Mouse (Mus musculus) gastrocnemius, postnatal 14 days (tissue): ENCODE results near the gene Exosc5. TPM values are rescaled to one million over a fixed set of nuclear protein-coding genes. Genes with fewer than 3 reads are reported as not detected.

Experiments
- DNase-seq: peaks from one replicate; pipeline ENCODE4 v3.0.0; 2021; ENCODE audit warnings: mixed read lengths
- intact Hi-C: fragments of 180-260 bp; cut with DNase I; formaldehyde crosslinking; loops from one replicate; pipeline ENCODE4 v1.15.1; 2025; ENCODE audit warnings: low total_unique reads
- total RNA-seq, 2 experiments: library from RNA; stranded (reverse); gene quantifications; 2 replicates each; pipeline ENCODE4 v1.2.3; 2021

Gene Exosc5
- total RNA-seq, 2 experiments from 2014 or later: 21.3 to 21.6 TPM

DNA sequence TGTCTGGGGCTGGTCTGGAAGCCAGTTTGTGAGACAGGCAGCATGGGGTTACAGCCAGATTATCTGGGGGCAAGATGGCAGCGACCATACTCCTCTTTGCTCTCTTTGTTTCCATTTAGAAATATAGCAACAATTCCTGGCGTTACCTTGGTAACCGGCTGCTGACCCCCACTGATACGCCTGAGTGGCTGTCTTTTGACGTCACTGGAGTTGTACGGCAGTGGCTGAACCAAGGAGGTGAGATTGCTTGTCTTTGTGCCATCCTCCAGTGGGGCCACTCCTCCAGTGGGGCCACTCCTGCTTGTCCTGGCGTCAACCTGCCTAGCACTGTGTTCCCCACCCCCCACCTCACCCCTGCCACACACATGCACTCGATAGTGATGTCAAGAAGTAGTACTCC is 35.1 kb downstream of the Exosc5 start:
- DNase-seq: no peak
- intact Hi-C loops: no loop called here

DNA sequence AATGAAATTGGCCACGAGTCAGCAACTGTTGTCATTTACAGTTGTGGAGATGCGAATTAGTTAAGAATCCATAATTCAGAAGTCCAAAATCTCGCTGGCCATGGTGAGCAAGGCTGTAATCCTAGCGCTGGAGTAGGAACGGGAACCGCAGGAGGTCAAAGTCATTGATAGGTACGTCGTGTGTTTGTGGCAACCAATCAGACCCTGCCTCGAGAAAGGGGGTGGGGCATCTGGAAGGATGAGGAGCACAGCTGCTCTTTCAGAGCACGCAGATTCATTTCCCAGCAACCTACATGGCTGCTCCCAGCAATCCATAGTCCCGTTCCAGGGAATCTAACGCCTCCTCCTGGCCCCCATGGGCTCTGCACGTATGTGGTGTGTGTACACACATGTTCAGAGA is 40.9 kb downstream of the Exosc5 start:
- intact Hi-C loops: no loop called here
- DNase-seq: no peak

DNA sequence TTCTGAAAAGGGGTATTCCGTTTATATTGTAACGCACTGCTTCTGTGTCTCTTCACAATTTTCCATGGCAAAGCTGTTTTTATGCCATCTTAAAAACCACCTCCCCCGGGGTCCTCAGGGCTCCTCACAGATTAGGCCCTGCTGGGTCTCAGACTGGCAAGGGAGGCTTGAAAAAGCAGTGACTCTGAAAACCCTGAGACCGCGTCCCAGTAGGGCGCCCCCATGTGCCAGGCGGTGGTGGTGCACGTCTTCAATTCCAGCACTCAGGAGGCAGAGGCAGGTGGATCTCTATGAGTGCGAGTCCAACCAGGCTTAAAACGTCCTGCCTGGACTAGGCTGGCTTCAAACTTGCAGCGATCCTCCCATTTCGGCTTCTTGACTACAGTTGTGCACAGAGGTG is 41.8 kb downstream of the Exosc5 start:
- intact Hi-C loops: no loop called here
- DNase-seq: no peak

DNA sequence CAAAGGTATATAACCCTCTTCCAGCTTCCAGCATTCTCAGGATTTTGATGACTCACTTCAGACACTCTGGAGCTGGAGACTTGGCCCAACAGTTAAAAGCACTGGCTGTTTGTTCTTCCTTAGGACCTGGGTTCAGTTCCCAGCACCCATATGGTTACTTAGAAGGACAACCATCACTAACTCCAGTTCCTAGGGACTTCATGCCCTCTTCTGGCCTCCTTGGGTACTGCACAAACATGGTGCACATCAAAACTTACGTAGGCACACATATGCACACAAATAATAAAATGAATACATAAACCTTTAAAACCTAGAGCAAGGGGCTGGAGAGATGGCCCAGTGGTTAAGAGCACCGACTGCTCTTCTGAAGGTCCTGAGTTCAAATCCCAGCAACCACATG is 43.4 kb downstream of the Exosc5 start:
- intact Hi-C loops: no loop called here
- no peak for DNase-seq

DNA sequence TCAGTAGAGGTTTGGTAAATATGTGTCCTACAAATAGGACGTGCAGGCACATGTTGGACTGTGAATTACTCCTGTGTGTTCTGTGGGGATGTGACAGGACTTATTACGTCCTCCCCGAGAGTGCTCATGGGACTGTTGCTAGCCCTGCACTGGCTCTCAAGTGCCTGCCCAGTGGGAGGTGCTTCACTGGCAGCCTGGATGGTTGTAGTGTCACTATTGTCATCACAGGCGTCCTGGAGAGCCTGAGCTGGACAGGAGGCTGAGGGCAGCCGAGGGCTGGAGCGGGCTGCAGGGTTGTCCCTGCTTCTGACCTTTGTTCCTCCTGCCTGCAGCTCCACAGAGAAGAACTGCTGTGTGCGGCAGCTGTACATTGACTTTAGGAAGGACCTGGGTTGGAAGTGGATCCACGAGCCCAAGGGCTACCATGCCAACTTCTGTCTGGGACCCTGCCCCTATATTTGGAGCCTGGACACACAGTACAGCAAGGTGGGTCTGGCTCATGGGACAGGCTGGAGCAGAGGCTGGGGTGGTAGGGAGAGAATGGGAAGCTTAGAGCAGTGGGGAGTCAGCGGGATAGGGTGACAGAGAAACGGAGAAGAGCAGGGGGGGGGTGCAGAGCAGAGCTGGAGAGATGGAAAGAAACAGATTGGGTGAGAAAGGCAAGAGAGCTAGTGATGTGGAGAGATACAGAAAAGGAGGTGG is 45.0 kb downstream of the Exosc5 start:
- DNase-seq: peak; percentile 7
- intact Hi-C loops: no loop called here

DNA sequence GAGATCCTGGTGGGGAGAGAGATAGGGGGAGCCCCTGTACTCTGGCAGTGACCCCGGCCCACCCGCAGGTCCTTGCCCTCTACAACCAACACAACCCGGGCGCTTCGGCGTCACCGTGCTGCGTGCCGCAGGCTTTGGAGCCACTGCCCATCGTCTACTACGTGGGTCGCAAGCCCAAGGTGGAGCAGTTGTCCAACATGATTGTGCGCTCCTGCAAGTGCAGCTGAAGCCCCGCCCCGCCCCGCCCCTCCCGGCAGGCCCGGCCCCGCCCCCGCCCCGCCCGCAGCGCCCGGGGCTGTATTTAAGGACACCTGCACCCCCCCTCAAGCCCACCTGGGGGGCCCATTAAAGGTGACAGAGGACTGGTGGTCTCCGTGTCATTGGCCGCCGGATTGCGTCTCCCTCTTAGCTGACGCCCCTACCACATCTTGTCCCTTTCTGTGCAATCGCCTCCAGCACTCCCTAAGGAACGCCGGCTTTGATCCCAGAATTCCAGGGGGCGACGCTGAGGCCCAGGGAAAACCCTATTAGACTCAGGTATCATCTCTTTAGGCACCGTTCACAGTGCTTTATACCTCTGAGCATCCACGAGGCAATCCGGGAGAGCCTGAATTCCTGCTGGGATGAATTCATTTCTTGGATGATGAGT is 45.9 kb downstream of the Exosc5 start:
- intact Hi-C loops: no loop called here

DNA sequence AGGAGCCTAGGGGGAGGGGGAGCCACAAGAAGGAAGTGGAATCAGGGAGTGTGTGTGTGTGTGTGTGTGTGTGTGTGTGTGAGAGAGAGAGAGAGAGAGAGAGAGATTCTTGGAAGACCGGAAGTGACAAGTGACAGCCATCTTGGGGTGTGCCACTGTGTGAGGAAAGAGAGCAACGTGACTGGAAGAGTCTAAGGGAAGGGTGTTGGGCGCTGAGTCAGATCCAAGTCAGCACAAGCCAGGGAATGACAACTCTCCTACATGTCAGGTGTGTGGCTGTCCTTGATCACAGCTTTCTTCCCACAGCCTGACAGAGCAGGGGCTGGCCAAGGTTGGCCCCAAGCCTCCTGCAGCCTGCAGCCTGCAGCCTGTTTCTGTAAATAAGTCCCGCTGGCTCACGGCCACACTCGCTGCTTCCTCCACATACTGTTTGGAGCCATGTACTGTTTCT is 46.9 kb downstream of the Exosc5 start:
- intact Hi-C loops: no loop called here
- DNase-seq: no peak

More for the DNA sequence above, 45.9 kb downstream of the Exosc5 start:
- DNase-seq: peak; percentile 6

DNA sequence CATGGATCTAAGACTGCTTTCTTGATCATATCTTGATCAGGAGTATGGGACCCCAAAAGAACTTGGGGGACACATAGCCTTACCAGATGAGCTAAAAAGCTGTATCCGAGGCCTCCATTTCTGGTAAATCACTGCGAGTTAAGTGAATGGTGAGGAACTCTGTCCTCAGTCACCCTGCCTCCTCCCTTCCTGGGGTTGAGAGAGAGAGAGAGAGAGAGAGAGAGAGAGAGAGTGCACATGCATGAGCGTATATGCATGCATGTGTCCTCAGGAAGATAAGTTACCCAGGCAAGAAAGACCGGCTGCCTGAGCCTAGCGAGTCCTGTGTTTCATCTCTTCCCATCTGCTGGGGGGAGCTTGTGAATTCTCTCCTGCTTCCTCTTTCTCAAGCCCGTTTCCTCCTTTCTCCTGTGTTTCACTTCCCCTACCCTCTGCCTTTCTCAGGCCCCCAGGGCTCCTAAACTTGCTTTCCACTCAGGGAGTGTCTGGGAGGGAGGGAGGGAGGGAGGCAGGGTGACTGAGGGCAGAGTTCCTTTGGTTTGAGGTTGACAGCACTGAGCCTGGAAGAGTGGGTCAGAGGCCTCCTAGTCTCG is 47.7 kb downstream of the Exosc5 start:
- DNase-seq: no peak
- intact Hi-C loops: no loop called here

DNA sequence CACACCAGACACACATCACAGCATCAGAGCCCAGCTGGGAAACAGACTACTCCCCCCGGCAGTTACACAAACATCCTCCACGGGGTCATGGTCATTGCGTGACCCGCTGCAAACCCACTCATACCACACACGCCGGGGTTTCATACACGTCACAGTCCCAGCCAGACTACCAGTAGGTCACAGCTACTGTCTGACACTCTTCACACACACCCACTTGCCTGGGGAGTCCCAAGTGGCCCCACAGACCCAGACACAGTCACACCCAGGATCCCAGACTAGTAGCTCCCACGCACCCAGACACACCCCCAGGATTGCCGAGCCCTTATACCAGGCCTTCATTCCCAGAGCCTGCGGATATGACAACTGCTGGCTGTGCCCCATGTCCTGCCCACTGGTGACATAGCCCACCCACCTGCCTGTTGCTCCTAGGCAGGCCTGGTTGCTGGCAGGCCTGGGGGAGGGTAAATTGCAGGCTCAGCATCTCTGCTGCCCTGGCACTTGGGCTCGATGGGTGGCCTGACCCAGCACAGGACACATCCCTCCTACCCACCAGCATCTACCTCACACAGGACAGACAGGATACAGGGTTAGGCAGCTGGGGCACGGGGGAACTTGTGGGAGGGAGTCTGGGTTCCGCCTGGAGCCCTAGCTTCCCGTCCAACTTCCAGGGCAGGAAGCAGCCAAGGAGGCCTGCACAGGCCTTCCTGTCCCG is 48.8 kb downstream of the Exosc5 start:
- peak; percentile 48 for DNase-seq
- intact Hi-C loops: no loop called here

DNA sequence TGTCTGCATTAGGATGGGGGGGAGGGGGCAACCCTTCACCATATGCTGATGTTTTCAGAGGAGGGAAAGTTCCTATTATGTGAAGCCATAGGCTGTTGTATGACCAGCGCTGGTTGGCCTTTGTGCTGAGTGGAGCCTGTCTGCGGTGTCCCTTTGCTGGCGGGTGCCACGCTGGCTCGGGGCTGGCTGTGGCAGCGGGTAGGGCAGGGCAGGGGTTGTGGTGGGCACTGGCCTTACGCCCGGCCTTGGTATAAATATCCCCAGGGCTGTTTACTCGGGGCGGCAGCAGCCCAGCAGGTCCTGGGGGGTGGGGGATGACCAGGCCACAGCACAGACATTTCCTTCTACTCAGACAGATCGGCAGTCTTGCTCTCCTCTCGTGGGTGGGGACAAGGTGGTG is 51.0 kb downstream of the Exosc5 start:
- intact Hi-C loops: no loop called here
- peak; percentile 52 for DNase-seq

DNA sequence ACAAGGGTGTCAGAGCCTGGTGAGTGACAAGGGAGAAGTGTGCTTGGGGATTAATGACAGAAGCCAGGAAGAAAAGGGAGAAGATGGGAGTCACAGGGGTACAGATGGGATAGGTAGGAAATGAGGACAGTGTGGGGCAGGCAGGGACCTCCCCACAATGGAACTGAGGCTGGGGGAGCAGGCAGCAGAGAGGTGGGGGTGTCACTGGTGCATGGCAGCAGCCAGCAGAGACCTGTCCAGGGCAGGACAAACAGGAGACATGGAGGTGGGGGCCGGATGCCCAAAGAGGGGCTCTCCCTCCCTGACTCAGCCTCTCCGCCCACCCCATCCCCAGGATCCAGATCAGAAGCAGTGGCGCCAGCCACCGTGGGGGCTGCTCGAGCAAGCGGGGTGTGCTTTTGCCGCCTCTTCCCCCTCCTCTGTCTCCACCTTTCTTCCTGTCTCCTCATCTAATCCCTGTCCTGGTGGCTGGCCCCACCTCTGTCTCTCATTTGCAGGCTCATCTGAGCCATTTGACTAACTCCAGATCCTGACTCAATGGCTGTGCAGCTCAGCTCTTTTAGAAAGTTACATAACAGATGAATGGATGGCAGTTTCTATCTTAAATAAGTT is 51.7 kb downstream of the Exosc5 start:
- intact Hi-C loops: no loop called here
- no peak for DNase-seq

DNA sequence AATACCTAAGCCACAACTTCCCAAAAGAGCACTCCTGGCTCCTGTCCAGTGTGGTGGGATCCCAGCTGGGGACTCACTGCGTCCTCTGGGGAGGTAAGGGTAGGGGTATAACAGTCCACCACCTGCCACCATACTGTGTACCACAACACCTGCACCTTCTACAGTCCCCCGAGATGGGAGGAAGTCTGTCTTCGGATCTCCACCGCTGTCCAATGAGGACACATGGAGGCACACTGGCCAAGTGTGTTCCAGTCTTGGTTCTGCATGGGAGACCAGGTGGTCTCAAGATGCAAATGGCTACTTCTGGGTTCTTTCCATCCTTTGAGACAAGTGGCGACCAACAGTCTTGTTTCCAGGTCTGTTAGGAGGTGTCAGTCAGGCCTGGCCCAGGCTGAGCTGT is 52.2 kb downstream of the Exosc5 start:
- intact Hi-C loops: no loop called here
- no peak for DNase-seq

DNA sequence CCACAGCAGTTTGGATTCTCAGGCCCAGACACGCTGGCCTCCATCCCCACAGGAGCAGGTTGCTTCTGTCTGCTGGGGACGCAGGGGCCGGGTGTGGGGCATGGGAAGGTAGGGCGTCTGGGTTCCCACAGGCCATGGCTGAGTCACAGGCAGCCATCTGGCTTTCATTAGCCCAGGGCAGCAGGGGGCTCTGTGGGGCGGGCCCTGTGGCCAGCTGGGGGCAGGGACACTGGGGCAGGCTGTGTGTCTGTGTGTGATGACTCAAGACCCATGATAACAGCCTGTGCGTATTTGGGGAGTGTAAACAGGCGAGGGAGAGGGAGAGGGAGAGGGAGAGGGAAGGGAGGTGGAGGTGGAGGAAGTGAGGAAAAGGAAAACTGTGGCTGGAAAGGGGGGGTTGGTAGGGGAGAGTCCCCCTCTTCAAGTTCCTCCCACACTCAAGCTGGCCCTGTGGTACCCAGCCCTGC is 52.8 kb downstream of the Exosc5 start:
- DNase-seq: peak; percentile 67
- intact Hi-C loops: no loop called here

DNA sequence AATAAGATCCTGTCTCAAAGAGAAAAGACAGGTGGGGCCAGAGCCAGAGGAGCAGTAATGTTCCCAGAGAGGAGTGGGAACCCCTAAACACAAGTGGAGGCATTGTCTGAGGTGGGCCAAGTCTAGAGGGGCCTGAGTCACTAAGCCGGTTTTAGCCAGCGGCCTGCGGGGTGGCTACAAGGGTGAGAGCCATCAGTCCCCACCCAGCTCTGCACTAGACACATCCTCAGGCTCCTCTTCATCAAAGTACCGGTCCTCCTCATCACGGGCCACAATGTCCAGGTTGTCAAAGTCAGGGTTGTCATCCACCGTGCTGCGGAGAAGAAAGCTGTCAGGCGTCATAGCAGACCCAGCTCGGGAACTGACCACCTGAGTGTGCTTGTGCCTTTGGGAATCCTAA is 53.8 kb downstream of the Exosc5 start:
- no peak for DNase-seq
- intact Hi-C loops: no loop called here

DNA sequence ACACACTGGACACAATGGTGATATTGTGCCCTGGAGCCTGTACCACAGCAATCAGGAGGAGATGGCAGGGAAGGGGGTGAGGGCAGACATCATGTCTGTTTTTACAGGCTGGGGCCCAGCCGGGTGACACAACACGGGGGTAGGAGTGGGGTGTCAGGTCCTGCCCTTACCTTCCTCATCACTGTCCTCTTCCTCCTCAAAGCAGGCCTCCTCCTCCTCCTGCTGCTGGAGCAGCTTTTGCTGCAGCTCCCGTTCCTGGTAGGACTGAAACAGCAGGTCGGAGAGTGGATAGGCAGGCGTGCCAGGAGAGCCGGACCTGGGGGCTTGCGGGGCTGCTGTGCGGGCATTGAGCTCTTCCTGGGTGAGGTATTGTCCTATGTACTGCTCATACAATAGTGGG is 55.6 kb downstream of the Exosc5 start:
- intact Hi-C loops: no loop called here
- no peak for DNase-seq

DNA sequence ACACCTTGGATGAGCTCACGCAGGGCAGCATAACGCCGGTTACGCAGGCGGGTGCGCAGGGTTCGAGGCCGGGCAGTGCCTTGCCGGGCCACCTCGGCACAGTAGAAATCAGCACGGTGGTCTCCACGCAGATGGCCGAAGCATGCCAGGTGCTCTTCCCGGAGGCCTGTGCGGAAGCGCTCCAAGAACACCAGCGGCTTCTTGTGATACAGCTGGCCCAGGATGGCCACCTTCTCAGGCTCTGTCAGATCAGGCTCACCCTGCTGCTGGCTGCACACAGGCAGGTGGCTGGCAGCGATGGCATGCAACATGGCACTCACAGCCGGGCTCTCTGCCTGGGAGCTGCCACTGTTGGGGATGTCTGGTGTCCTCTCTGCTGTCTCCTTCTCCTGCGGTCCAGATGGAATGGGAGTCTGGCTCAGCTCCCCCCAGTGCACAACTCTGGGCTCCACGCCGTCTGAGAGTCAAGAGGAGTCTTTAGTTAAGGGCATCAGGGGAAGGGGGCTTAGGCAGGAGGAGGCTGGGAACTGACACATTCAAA is 56.8 kb downstream of the Exosc5 start:
- DNase-seq: no peak
- intact Hi-C loops: no loop called here

DNA sequence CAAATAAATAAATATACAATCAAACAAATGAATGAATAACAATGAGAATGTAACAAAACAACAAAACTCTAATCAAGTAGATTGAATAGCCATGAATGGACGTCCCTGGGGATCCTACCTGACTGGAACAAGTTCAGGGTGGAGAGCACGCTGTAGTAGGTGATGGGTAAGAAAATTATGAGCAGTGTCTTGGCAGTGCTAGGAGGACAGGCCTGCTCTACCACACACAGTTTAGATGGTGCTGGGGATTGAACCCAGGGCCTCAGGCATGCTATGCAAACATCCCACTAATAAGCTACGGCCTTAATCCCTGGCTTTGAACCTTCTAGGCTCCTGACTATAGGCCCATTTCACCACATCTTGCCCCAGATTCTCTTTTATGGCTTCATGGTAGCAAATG is 58.5 kb downstream of the Exosc5 start:
- intact Hi-C loops: no loop called here
- no peak for DNase-seq

DNA sequence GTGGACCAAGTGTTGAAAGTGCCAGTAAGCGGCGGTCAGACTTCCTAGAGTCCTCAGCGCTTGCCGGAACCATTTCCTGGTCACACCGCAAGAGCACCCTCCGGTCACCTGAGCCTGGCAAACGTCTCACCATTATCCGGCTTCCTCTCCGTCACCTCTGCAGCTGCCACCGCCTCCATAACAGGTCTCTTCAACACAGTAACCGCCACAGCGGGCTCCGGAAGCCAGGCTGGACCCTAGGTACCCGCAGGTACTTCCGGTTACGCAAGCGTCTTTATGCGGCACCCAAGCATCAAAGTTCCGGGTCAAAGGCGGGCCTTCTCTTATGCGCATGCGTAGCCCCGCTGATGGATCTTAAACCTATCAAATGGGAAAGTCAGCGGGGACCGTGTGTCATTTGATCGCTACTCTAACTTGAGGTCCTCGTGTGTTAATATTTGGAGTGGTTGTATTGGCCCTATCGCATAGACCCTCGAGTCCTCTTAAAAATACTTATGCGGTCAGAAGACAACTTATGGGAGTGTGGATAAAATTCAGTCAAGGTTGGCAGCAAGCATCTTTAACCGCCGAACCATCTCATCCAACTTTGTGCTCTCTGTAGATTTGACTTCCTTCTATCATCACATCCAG is 59.9 kb downstream of the Exosc5 start, which contains the start of gene Ccdc97:
Ccdc97 (minus strand) TSS at position 301 of the 630 bp plus-strand sequence.
- peak; percentile 92 for DNase-seq
- intact Hi-C loops: no loop called here
